Mouse (Mus musculus) erythroblast, embryonic 14.5 days (primary cell): ENCODE results near the gene Erp29. TPM values are rescaled to one million over a fixed set of nuclear protein-coding genes. Genes with fewer than 3 reads are reported as not detected.

Source experiments
- H3K27me3 ChIP-seq: 2 replicates; pipeline ENCODE4 v1.6.1; 2012; ENCODE audit warnings: inconsistent platforms; ENCODE audit not compliant: control insufficient read depth
- H3K36me3 ChIP-seq: 2 replicates; pipeline ENCODE4 v1.6.1; 2012; ENCODE audit warnings: mild to moderate bottlenecking, inconsistent platforms; ENCODE audit not compliant: control insufficient read depth
- H3K4me1 ChIP-seq: 2 replicates; pipeline ENCODE4 v1.6.1; 2012; ENCODE audit warnings: inconsistent platforms; ENCODE audit not compliant: control insufficient read depth
- H3K4me3 ChIP-seq: replicated peaks from 2 replicates; pipeline ENCODE3; 2012; ENCODE audit warnings: moderate library complexity, mild to moderate bottlenecking, inconsistent platforms
- H3K9me3 ChIP-seq: 2 replicates; pipeline ENCODE4 v1.6.1; 2012; ENCODE audit warnings: low read length, inconsistent platforms, mixed read lengths; ENCODE audit not compliant: control insufficient read depth
- GATA1 ChIP-seq: IDR thresholded peaks from 2 replicates; pipeline ENCODE4 v1.6.1; 2012; ENCODE audit warnings: low read length, inconsistent platforms, mixed read lengths
- TAL1 ChIP-seq: IDR thresholded peaks from 3 replicates; pipeline ENCODE4 v1.6.1; 2012; ENCODE audit warnings: low read length, inconsistent platforms, mixed read lengths
- polyA plus RNA-seq: library from polyadenylated mRNA; stranded (reverse); fragments of >175 nt; gene quantifications from 2 replicates; pipeline ENCODE4 v1.2.3, GENCODE M21; 2012

Gene Erp29
- polyA plus RNA-seq, 1 experiment, result 15.8 TPM

DNA sequence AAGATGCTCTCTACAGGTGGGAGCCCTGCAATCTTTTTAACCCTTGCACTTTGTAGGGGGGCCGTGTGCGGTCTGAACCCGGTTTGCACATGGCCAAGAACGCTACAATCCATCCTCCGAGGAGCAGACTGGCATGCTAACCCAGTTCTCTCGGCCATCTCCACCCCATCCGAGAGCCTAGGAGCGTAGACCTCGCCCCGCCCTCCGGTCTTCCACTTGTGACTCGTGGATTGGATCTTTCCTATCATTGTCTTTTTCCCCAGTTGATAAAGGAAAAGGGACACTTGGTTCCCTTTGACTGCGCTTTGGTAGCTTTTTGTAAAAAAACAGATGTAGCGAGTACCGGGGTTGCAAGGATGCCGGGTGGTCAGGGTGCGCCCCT, 671 bp downstream of the Erp29 start, which contains the start of gene Tmem116:
Gene Tmem116, plus strand, starts transcription at position 250 of the 382 bp plus-strand sequence.
- peaks cover 51% of the 10 kb centered on the region for H3K36me3 ChIP-seq
- H3K9me3 ChIP-seq, result no peaks in the 10 kb centered on the region; the same call in 1 of the 2 replicates
- no peak for TF ChIP-seq GATA1
- peaks cover 64% of the 10 kb centered on the region for H3K4me1 ChIP-seq
- peak within 1 kb of the TSS; percentile 92 for H3K4me3 ChIP-seq
- H3K27me3 ChIP-seq, result no peaks in the 10 kb centered on the region

DNA sequence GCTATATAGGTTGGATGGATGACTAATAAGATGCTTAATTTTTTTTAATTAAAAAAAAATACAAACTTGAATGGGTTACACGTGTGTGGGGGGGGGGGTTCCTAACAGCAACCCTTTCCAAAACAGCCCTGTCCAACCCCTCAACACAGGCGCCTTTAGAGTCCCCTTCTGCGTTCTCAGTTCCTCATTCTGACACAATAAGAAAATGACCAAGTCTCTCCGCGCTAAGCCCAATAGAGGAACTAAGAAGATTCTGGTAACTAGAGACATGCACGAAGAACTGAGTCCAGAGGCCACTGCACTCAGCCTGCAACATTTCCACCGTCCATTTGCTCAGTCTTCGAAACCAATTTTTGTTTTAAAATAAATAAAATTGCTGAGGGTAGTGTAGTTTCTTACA, 1.1 kb downstream of the Erp29 start:
- H3K4me3 ChIP-seq, result peak overlapping the region; percentile 92
- no peak for TF ChIP-seq TAL1
- no peak for TF ChIP-seq GATA1
- no peaks in the 10 kb centered on the region for H3K27me3 ChIP-seq
- no peaks in the 10 kb centered on the region; the same call in 1 of the 2 replicates for H3K9me3 ChIP-seq
- H3K36me3 ChIP-seq, result peaks cover 55% of the 10 kb centered on the region
- H3K4me1 ChIP-seq, result peaks cover 60% of the 10 kb centered on the region

DNA sequence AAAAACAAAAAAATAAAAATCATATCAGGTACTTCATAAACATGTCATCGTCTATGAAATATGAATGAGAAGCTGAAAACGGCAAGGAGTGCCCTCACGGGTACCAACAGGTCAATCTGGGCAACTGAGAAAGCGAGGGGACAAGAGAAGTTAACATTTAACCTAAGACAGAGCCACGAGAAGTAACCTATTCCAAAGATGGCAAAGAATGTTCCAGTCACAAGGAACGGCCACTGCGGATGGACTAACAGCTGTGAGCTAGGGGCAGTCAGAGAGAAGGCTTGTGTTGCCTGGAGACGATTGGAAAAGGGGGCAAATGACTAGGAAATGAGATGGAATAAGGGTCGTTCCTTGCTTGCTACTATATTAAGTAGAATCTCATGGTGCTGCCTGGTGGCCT, 1.8 kb downstream of the Erp29 start:
- H3K36me3 ChIP-seq, result peaks cover 62% of the 10 kb centered on the region
- peaks cover 52% of the 10 kb centered on the region for H3K4me1 ChIP-seq
- no peaks in the 10 kb centered on the region for H3K27me3 ChIP-seq
- TF ChIP-seq TAL1 (no peak), GATA1 (no peak)
- no peaks in the 10 kb centered on the region; the same call in 1 of the 2 replicates for H3K9me3 ChIP-seq
- H3K4me3 ChIP-seq, result peak overlapping the region; percentile 0

DNA sequence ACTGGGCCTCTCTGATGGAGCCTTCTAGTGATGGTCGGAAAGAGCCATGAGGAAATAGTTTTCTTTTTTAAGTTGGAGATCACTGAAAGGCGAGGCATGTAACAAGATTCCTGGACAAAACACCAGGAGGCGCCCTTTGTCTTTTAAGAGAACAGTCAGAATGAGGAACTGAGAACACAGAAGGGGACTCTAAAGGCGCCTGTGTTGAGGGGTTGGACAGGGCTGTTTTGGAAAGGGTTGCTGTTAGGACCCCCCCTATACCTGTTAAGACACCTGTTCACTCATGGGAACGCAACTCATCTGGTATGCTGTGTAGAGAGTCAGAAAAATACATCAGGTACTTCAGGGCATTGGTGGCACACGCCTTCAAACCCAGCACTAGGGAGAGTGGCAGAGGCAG, 2.3 kb downstream of the Erp29 start:
- H3K36me3 ChIP-seq, result peaks cover 67% of the 10 kb centered on the region
- H3K27me3 ChIP-seq, result no peaks in the 10 kb centered on the region
- no peaks in the 10 kb centered on the region; the same call in 1 of the 2 replicates for H3K9me3 ChIP-seq
- no peak for TF ChIP-seq TAL1
- TF ChIP-seq GATA1, result no peak
- H3K4me1 ChIP-seq, result peaks cover 49% of the 10 kb centered on the region
- H3K4me3 ChIP-seq, result no peak overlapping the region

DNA sequence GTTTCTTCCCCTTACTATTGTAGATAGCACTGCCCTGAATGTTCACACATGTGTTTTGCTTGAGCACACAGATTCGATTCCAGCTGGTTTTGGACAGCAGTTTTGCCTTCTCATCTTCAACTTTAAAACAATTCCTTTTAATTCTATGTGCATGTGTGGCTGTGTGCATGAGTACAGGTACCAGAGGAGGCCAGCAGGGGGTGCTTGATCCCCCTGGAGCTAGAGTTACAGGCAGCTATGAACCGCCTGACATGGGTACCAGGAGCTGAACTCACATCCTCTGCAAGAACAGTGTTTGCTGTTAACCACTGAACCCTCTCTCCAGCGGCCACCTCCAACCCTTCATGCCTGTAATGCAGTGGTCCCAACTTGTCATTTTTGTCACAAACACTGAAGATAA, 3.9 kb downstream of the Erp29 start:
- no peaks in the 10 kb centered on the region for H3K27me3 ChIP-seq
- peaks cover 36% of the 10 kb centered on the region for H3K4me1 ChIP-seq
- peaks cover 72% of the 10 kb centered on the region for H3K36me3 ChIP-seq
- no peak overlapping the region for H3K4me3 ChIP-seq
- no peaks in the 10 kb centered on the region; the same call in 1 of the 2 replicates for H3K9me3 ChIP-seq
- no peak for TF ChIP-seq GATA1
- TF ChIP-seq TAL1, result no peak

DNA sequence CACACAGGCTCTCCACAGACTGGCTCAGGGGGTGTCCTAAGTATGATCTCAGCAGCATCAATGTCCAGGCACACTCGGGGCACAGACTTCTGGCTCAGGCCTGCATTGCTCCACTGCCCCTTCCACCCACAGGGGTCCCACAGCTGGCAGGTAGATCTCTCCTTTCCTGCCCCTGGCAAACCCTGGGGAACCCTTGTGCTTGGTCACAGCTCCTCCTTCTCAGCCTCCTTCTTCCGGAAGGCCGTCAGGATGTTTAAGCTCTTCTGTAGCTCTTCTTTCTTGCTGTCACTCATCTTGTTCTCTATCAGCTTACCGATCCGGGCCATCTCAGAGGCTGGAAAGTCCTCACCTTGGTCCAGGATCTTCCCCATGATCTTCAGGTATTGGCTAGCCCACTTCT, 7.4 kb downstream of the Erp29 start:
- no peak overlapping the region for H3K4me3 ChIP-seq
- no peak for TF ChIP-seq TAL1
- no peak for TF ChIP-seq GATA1
- H3K9me3 ChIP-seq, result no peaks in the 10 kb centered on the region; the same call in 1 of the 2 replicates
- H3K36me3 ChIP-seq, result peaks cover 97% of the 10 kb centered on the region
- peaks cover 6% of the 10 kb centered on the region for H3K4me1 ChIP-seq
- no peaks in the 10 kb centered on the region for H3K27me3 ChIP-seq

DNA sequence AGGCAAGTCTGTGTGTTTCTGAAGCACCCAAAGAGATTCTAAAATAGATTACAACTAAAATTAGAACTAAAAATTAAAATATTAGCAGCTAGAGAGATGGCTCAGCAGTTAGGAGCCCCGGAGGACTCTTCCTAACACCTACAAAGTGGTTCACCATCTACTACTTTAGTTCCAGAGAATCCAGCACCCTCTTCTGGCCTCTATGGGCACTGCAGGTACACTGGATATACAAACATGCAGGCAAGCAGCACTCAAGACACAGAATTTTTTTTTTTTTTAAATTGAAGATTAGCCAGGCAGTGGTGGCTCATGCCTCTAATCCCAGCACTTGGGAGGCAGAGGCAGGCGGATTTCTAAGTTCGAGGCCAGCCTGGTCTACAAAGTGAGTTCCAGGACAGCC, 8.8 kb downstream of the Erp29 start:
- Histone ChIP-seq H3K4me1 (no peaks in the 10 kb centered on the region; the same call in none of the 2 replicates), H3K4me3 (no peak overlapping the region), H3K36me3 (peaks cover 97% of the 10 kb centered on the region), H3K27me3 (no peaks in the 10 kb centered on the region), H3K9me3 (no peaks in the 10 kb centered on the region; the same call in 1 of the 2 replicates)
- TF ChIP-seq TAL1 (no peak), GATA1 (no peak)

DNA sequence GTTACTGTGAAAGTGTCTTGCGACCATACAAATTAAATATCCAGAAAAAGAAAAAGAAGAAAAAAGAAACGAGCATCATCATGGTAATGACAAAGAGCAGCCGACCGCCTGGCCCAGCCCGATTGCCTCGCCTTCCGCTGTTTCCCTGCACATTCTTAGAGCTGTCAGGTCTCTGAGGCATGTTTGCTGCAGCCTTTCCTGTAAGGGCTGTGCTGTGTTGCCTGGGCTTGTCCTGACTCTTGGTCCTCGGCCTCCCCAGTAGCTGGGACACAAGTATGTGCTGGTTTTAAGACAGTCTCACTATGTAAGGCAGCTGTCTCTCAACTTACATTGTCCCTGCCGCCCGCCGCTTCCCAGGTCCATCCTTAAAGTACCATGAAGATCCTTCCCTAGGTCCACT, 13.6 kb downstream of the Erp29 start:
- no peaks in the 10 kb centered on the region for H3K4me1 ChIP-seq
- H3K36me3 ChIP-seq, result peaks cover 96% of the 10 kb centered on the region
- H3K9me3 ChIP-seq, result no peaks in the 10 kb centered on the region
- no peak overlapping the region for H3K4me3 ChIP-seq
- TF ChIP-seq TAL1, result no peak
- no peak for TF ChIP-seq GATA1
- H3K27me3 ChIP-seq, result no peaks in the 10 kb centered on the region

DNA sequence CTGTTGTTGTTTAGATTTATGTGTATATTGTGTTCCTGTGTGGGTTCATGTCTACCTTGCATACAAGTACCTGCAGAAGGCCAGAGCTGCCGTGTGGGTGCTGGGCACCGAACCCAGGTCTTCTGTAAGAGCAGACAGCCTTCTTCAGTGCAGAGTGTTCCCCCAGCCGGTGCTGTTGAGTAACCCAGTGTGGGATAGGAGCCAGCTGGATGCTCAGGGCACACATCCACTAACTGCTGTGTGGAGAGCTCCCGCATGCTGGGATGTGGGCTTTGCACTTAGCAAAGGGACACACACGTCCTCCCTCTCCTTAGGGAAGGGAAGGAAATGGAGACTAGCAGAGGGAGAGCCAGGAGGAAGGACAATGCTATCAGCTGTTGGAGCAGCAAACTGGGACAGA, 14.2 kb downstream of the Erp29 start:
- Histone ChIP-seq H3K27me3 (no peaks in the 10 kb centered on the region), H3K36me3 (peaks cover 96% of the 10 kb centered on the region), H3K4me3 (no peak overlapping the region), H3K4me1 (no peaks in the 10 kb centered on the region), H3K9me3 (no peaks in the 10 kb centered on the region)
- no peak for TF ChIP-seq GATA1
- no peak for TF ChIP-seq TAL1

DNA sequence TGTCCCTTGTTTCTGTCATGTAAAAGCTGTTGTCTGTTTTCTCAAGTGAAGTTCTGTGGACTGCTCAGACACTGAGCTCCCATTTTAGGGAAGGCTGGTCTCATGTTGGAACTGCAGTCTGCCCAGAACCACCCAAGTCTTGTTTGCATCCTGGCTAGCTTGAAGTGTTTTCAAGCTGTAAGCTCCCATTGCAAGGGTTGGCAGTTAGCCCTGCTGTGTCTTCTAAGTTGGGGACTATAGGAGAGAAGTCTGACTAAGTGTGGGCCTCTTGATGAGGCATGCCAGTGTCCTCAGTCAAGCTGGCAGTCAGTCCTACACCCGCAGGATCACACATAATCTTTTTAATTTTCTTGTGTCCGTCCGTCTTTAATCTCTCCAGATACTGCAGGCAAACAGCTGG, 23.4 kb downstream of the Erp29 start:
- no peak for TF ChIP-seq TAL1
- no peak for TF ChIP-seq GATA1

DNA sequence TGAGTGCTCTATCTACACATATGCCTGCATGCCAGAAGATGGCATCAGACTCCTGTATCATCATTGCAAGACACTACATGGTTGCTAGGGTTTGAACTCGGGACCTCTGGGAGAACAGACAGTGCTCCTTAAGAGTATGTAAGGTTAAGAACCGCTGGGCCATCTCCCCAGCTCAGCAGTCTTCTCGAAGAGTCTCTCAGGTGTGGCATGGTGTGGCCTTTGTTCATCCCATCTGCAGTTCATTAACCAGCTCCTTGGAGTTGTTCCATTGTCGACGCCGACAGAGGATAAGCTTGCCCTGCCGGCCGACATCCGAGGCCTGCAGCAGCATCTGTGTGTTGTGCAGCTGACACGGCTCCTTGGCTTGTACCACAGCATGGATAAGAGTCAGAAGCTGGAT, 29.0 kb downstream of the Erp29 start:
- Histone ChIP-seq H3K27me3 (no peaks in the 10 kb centered on the region), H3K9me3 (no peaks in the 10 kb centered on the region), H3K4me1 (no peaks in the 10 kb centered on the region), H3K36me3 (peaks cover 95% of the 10 kb centered on the region), H3K4me3 (no peak overlapping the region)
- TF ChIP-seq GATA1 (no peak), TAL1 (no peak)

More for the DNA sequence above, 23.4 kb downstream of the Erp29 start:
- Histone ChIP-seq H3K4me3 (no peak overlapping the region), H3K27me3 (no peaks in the 10 kb centered on the region), H3K36me3 (peaks cover 99% of the 10 kb centered on the region), H3K4me1 (no peaks in the 10 kb centered on the region), H3K9me3 (no peaks in the 10 kb centered on the region)
